Mouse (Mus musculus): Measurements from ENCODE around the gene Zcchc4.

GRCm38 (mm10) chr5:52805801-52806200, 30.6 kb downstream of the Zcchc4 start:
- TF ChIP-seq POLR2A (IDR thresholded peaks at IDR 0.05; ENCODE audit: insufficient read length, low read depth) (no peak), USF1 (IDR thresholded peaks at IDR 0.05; ENCODE audit: low read depth) (no peak), REST (IDR thresholded peaks at IDR 0.05; ENCODE audit: insufficient read depth, insufficient read length) (no peak), POLR2AphosphoS2 (IDR thresholded peaks at IDR 0.05; ENCODE audit: insufficient read length, low read depth) (no peak), CEBPB (IDR thresholded peaks at IDR 0.05; ENCODE audit: insufficient read depth, poor library complexity, severe bottlenecking) (no peak)
